Mouse (Mus musculus): ENCODE measurements around the gene Trpm7.
"Not testable (repeated sequence)": the region's sequence is repeated elsewhere in the genome, so short reads cannot be mapped to it uniquely, and the experiment has no call there.

Gene Trpm7

GRCm38 (mm10) chr2:126875871-126876796 lies at the start of gene Trpm7:
TSS of gene Trpm7 (minus strand) at chr2:126876230.
- peak; percentile 93 for DNase-seq

DNA sequence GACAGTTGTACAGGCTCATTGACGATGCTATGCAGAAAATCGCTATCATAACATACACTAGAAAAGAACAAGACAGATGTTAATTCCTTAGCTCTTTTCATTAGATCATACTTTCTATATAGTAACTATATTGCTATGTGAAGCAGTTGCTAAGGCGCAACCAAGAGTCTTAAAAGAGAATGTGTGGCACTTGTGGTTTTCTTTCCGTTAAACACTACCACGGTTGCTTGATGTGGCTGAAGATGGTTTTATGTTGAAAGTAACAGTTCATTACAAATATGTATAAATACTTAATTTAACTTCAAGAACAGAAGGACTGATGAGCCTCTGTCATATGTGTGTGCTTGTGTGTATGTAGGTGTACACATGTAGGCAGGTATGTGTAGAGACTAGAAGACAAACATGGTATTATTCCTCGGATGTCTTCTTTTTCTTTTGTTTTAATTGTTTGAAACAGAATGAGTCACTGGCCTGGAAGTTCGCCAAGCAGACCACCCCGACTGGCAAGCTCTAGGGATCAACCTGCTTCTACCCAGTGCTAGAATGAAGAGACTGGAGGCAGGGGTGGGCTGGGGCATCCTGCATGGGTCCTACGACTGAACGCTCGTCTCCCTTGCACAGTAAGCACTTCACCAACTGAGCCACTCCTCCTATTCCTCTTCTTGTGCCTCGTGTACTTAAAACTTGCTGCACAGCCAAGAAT lies 44.5 kb upstream of the Trpm7 start:
- DNase-seq: no peak

- no peak for DNase-seq
Measured at GRCm38 (mm10) chr2:126916236-126916635, 40.2 kb upstream of the Trpm7 start.

DNA sequence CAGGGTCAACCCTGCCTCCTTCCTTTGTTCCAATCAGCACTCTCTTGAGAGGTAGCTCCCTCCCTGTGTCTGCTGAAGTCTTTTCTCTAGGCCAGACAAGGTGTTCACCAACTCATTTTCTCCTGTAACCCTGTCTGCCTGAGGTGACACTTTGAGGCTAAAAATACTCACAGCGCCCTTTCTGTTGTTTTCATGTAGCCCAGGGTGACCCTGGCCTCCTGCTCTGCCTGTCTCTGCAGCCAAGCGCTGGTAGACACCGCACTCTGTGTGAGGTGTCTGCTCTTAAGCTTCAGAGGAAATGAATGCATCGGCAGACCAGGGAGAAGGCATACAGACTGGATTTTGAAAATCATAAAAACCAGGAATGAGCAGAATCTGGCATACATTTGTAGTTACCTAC lies 38.1 kb upstream of the Trpm7 start:
- no peak for DNase-seq

- no peak for DNase-seq
Measured at GRCm38 (mm10) chr2:126904162-126904561, 28.1 kb upstream of the Trpm7 start.

DNA sequence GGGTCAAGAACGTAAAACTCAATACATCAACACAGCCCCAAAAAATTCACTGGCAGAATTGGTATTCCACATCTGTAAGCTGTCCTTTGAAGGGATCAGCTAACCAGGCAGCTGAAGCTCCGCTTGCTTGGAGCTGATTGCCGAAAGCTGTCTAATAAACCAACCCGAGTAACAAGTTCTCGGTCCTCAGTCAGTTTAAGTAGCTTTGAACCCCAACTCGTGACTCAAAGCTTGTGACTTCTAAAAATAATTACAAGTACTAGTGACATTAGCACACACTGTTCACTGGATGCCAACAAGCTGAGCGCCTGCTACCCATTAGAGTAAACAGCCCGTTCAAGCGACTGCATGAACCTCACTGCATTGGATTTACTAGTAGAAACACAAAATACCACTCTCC lies 21.5 kb upstream of the Trpm7 start:
- no peak for DNase-seq

DNA sequence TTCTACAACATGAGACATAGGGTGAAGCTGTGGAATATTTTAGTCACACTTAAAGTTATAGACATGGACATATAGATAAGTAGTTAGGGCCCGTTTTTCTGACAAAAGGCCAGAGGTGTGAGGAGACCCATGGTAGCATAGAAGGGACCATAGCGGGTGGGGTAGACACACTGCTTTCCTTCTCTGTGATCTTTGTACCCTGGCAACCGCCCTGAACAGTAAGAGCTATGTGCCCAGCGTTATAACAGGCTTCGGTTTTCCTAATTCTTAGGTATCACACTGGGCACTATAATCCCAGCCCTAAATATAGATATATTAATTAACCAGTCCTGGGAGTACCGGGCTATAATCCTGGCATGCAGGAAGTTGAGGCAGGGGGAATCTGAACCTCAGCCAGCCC lies 20.9 kb upstream of the Trpm7 start:
- no peak for DNase-seq

DNA sequence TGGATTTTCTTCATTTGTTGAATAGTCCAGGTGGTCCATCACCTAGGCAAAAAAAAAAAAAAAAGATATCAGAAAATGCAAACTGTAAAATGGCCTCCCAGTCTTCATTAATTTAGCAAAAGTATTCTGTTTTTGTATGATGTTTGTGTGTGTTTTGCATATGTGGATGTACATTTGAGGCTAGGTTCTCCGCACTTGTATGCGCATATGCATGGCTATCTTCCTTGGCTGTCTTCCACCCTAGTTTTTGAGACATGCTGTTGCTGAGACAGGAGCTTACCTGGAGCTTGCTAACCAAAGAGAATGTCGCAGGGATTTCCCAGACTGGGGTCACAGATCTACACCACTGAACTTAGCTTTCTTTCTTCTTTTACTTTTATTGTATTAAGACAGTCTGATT lies 18.2 kb upstream of the Trpm7 start:
- DNase-seq: no peak

DNA sequence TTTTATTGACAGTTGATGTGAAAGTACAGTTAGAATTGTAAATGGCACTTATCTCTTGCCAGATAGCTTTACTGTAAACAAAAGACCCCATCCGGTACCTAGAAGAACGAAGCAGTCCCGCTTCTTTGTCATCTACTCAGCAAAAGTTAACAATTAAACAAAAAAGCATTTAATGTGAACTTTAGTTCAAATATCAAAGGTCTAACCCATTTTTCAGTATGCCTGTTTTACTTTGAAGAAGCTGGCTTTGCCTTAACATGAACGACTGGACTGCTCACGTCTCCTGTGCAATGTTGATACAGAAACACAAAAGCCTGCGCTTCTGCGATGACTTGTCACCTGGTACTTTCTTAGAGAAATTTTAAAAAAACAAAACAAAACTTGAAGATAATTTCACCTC lies 16.3 kb upstream of the Trpm7 start:
- no peak for DNase-seq

- DNase-seq: no peak
Measured at GRCm38 (mm10) chr2:126891743-126892142, 15.7 kb upstream of the Trpm7 start.

DNA sequence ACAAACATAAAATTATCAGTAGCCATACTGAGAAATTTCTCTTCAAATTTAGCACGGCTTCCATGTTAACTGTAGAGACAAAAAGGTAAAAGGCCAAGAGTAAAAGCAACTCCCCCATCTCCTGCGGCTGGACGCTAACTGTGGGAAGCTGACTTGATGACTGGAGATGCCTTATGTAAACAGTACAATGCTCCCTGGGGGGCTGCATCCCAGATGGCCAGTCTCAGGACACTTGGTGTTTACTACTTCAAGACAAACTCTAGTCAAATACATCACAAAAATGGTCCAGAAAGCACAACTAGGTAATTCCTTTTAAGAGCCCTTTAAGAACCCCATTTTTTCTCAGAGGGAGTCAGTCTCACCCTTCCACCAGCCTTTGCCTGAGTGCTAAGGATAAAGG lies 11.1 kb upstream of the Trpm7 start:
- DNase-seq: no peak

DNA sequence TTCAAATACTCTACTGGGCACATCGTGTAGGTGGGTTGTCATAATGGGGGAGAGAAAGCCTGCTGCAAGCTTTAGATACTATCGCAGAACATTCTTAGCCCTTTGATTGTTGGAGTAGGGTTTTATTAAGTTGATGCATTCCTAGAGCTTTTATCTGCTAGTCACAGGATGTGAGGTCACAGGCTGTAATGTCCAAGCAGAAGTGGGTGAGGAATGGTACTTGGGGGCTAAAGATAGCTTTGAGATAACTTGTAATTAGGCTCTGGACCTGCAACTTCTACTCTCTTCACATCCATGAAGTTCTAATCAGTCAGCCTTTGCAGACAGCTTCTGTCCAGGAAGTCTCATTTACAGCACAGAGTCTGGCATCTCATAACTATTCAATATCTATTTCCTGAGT lies 9.8 kb upstream of the Trpm7 start:
- no peak for DNase-seq

- not testable (repeated sequence) for DNase-seq
Measured at GRCm38 (mm10) chr2:126882711-126883110, 6.7 kb upstream of the Trpm7 start.

DNA sequence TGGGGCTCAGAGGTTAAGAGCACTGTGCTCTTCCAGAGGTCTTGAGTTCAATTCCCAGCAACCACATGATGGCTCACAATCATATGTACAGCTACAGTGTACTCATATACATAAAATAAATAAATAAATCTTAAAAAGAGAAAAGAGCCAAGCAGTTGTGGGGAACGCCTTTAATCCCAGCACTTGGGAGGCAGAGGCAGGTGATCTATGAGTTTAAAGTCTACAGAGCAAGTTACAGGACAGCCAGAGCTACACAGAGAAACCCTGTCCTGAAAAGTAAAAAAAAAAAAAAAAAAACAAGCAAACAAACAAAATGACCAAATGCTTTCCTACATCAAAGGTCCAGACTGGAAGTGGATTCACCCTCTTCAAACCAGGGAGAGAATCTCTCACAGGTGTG lies 2.0 kb upstream of the Trpm7 start:
- no peak for DNase-seq

GRCm38 (mm10) chr2:126875516-126875835 lies 554 bp downstream of the Trpm7 start:
- no peak for DNase-seq

DNA sequence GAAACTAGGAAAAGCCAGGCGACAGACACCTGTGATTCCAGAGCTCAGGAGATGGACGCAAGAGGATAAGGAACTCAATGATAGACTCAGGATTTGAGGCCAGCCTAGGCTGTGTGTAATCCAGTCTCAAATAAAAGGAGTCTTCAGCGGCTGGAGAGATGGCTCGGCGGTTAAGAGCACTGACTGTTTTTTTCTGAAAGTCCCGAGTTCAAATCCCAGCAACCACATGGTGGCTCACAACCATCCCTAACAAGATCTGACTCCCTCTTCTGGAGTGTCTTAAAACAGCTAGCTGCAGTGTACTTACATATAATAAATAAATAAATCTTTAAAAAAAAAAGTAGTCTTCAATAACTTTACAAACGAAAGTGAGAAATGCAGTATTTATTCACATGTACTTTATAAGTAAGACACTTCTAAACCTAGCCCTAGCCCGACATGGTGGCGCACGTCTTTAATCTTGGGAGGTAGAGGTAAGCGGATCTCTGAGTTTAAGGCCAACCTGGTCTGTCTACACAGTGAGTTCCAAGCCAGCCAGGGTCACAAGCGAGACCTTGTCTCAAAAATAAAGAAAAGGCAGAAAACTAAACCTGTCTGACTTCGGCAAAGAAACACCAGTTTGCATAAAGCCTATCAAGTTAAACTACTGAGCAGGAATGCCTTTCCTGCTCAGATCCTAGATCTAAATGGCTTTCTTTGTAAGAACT lies 1.1 kb downstream of the Trpm7 start:
- DNase-seq: peak; percentile 36

DNA sequence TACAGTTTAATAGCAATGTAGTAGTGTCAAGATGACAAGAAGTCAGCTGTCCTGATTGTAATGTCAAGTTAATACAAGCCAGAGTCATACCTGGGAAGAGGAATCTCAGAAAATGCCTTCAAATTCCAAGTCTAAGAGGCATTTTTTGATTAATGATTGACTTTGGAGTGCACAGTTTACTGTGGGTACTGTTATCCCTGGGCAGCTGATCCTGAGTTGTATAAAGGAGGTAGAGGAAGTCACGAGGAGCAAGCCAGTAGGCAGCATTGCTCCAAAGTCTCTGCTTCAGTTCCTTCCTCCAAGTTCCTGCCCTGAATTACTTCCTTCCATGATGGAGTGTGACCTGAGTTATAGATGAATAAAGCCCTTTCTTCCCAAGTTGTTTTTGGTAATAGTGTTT lies 9.7 kb downstream of the Trpm7 start:
- DNase-seq: no peak

DNA sequence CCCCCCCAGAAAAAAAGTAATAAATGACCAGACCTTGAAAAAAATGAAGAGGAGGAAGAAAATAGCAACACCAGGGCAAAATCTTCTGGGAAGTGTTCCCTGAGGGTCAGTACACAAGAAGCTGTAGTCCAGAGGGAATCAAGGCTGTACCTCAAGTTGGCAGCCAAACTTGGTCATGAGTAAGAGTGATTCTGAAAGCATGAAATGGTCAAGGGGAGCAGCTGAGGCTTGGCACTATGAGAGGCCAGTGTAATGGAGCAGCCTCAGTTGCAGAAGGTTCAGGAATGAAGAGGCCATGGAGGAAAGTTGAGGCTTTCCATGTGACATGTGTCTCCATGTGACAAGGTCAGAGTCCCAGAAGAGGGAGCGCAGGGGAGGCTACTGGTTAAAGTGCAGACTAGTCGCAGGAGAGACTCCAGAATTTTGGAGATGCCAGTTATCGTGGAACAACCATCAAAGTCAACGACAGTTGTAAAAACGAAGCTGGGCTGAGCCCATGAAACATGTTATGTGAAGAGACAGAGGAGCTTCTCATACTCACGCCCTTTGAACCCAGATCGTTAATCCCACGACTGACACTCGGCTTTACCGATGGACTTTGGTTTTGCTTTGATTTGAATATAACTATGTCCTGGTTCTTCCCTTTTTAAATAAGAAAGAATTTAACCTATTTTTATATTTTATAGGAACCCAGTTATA lies 10.4 kb downstream of the Trpm7 start:
- DNase-seq: no peak

DNA sequence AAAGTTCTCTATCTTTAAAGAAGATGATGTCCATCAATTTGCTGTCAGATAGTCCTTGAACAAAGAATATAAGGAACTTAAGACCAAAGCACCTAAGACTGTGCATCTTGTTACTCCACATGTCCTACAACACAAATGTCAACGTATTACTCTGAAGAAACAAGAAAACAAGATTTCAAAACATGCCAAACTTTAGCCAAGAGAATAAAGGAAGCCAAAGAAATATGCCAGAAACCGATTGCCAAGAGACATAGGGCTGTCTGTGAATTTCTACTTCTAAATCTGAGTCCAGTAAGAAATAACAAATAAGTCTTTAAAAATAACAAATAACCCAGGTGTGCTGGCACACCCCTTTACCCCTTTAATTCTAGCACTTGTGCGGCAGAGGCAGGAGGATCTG lies 11.0 kb downstream of the Trpm7 start:
- no peak for DNase-seq

DNA sequence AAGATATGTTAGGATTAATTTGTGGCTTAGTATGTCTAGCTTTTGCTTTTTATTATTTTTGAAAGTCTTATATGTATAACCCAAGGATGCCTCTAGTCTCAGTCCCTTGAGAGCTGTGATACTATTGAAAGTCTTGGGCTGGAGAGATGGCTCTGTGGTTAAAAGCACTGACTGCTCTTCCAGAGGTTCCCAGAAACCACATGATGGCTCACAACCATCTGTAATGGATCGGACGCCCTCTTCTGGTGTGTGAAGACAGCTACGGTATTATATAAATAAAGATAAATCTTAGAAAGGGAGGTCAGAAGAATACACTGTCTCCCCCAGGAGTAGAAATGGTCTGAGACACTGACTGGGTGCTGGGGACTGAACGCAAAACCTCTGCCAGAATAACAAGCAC lies 31.3 kb downstream of the Trpm7 start:
- no peak for DNase-seq

- DNase-seq: no peak
Measured at GRCm38 (mm10) chr2:126838848-126839247, 37.2 kb downstream of the Trpm7 start.

DNA sequence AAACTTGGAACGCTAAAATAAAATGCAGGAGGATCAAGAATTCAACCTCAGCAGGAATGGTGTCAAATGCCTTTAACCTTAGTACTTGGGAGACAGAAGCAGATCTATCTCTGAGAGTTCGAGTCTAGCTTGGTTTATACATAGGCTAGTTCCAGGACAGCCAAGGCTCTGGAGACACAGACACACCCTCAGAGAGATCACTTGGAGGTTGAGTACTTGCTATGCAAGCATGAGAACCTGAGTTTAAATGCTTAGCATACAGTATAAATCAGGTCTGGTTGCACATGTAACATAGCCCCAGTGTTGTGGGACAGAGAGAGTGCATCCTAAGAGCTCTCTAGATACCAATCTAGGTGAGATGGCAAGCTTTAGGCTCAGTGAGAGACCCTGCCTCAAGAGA lies 58.6 kb downstream of the Trpm7 start:
- DNase-seq: no peak
